Mouse (Mus musculus) heart, embryonic 13.5 days (tissue): ENCODE results near the gene Ces3b. TPM values are rescaled to one million over a fixed set of nuclear protein-coding genes. Genes with fewer than 3 reads are reported as not detected.
"Not testable (repeated sequence)": the region's sequence is repeated elsewhere in the genome, so short reads cannot be mapped to it uniquely, and the experiment has no call there.

Experiments used
- ATAC-seq: fragments of 200-750 bp; cut with Nextera tagmentation; 2 replicates; pipeline ENCODE4 v1.8.0; 2017; ENCODE audit warnings: moderate TSS enrichment; ENCODE audit not compliant: insufficient number of reproducible peaks, low FRiP score, low TSS enrichment; ENCODE audit errors: extremely low read depth
- H3K27ac ChIP-seq: fragments of 300-500 bp; sonication (generic); replicated peaks from 2 replicates; pipeline ENCODE4 v1.5.1; 2015; ENCODE audit warnings: moderate library complexity, mild to moderate bottlenecking, inconsistent platforms
- H3K27me3 ChIP-seq: fragments of 300-500 bp; sonication (generic); replicated peaks from 2 replicates; pipeline ENCODE4 v1.6.1; 2015; ENCODE audit warnings: mild to moderate bottlenecking, inconsistent platforms
- H3K36me3 ChIP-seq: fragments of 300-500 bp; sonication (generic); 2 replicates; pipeline ENCODE4 v1.6.1; 2015; ENCODE audit warnings: mild to moderate bottlenecking, inconsistent platforms
- H3K4me1 ChIP-seq: fragments of 300-500 bp; sonication (generic); 2 replicates; pipeline ENCODE4 v1.6.1; 2015; ENCODE audit warnings: inconsistent platforms
- H3K4me2 ChIP-seq: fragments of 300-500 bp; sonication (generic); 2 replicates; pipeline ENCODE4 v1.6.1; 2015; ENCODE audit warnings: inconsistent platforms, mild to moderate bottlenecking, moderate library complexity
- H3K4me3 ChIP-seq: fragments of 300-500 bp; sonication (generic); 2 replicates; pipeline ENCODE4 v1.5.1; 2015; ENCODE audit warnings: moderate library complexity, mild to moderate bottlenecking, inconsistent platforms
- H3K9ac ChIP-seq: fragments of 300-500 bp; sonication (generic); 2 replicates; pipeline ENCODE4 v1.6.1; 2015; ENCODE audit warnings: inconsistent platforms, mild to moderate bottlenecking, moderate library complexity
- H3K9me3 ChIP-seq: fragments of 300-500 bp; sonication (generic); 2 replicates; pipeline ENCODE4 v1.6.1; 2016; ENCODE audit warnings: inconsistent platforms
- WGBS: fragments of 180-500 bp; shearing (Covaris S2); methylation state at CpG from one replicate; pipeline ENCODE4 v1.1.7; 2015; ENCODE audit warnings: mixed read lengths; 5-methylcytosine and 5-hydroxymethylcytosine counted together
- polyA plus RNA-seq: library from polyadenylated mRNA; unstranded; fragments of >200 nt; fragmentation: Nextera tagmentation; extraction: Ambion mirVana; gene quantifications from 2 replicates; pipeline ENCODE4 v1.2.1, GENCODE M21; 2015

Ces3b gene
- polyA plus RNA-seq, 1 experiment from 2014 or later = not detected

DNA sequence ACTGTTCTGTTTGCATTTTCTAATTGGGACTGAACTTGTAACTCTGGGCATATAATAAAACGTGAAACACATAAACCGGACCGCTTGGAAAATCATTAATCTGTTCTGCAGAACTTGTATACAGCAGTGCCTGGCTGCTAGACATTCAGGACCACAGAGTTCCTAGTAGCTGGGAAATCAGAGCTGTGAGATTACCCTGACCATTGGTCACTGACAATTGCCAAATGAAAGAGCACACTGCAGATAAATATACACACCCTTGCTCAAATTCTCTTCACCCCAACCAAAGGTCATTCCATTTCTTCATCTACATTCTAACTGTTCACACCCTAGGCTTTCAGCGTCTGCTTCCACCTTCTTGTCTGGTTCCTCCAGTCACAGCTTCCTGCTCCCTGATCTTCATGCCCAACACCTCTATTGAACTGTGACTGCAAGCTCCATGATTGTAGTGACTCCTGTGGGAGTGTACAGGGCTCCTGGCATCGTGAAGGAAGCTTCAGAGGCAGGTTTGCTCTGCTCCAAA is 2.7 kb upstream of the Ces3b start:
- H3K27ac ChIP-seq = no peak overlapping the region
- ATAC-seq = no peak
- no peak overlapping the region for H3K9ac ChIP-seq
- H3K4me3 ChIP-seq = no peak overlapping the region
- no peaks in the 10 kb centered on the region for H3K27me3 ChIP-seq
- H3K4me2 ChIP-seq = no peak overlapping the region
- peaks cover 9% of the 10 kb centered on the region for H3K4me1 ChIP-seq
- no peaks in the 10 kb centered on the region for H3K36me3 ChIP-seq
- WGBS = 59% methylated on average over 5 of the region's 5 CpGs
- H3K9me3 ChIP-seq = 0 out of 2 replicates have a peak, but pooled peaks cover 4% of the 10 kb centered on the region

GRCm38 (mm10) chr8:105088166-105088565 is 4.6 kb downstream of the Ces3b start:
- H3K27me3 ChIP-seq, H3K4me3 ChIP-seq, H3K27ac ChIP-seq, H3K9ac ChIP-seq, H3K36me3 ChIP-seq, ATAC-seq, H3K4me1 ChIP-seq, H3K4me2 ChIP-seq, H3K9me3 ChIP-seq: not testable (repeated sequence)
- WGBS = 77% methylated on average over 5 of the region's 5 CpGs

DNA sequence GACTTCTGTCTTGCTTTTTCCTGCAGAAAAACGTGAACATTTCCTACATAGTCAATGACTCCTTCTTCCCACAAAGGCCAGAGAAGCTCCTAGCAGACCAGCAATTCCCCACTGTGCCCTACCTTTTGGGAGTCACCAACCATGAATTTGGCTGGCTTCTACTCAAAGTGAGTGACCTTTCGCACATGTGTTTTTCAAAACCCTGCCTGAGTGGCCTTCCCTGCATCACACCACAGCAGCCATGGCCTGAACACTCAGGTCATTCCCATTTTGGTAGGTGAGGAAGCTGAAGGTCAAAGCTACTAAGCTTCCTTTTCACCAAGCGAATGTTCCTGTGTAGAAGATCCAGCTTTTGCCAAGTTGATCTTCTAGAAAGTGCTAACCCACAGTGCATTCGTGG is 5.0 kb downstream of the Ces3b start:
- Histone ChIP-seq H3K9me3 (no peaks in the 10 kb centered on the region), H3K9ac (no peak overlapping the region), H3K4me2 (no peak overlapping the region), H3K4me3 (no peak overlapping the region), H3K27me3 (no peaks in the 10 kb centered on the region), H3K27ac (no peak overlapping the region), H3K36me3 (no peaks in the 10 kb centered on the region), H3K4me1 (peaks cover 2% of the 10 kb centered on the region)
- 63% methylated on average over 4 of the region's 4 CpGs for WGBS
- ATAC-seq = no peak

DNA sequence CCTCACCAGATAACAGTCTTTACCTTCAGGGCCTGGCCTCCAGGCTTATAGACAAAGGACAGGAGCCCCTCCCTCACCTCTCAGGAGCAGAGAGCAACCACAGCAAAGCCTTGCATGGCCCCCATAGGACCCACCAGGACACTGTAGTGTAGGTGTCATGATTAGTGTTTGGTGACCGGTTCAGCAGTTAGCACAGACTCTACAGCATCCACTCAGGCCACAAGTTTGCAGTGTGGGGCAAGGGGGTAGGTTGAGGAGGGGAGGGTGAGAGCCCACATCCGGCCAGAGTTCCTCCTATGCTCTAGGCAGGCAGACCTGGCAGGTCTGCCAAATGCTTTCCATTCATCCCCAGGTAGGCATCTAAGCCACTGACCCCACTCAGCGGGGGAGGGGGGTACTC is 10.4 kb downstream of the Ces3b start:
- H3K4me3 ChIP-seq = no peak overlapping the region
- H3K9ac ChIP-seq = no peak overlapping the region
- H3K27ac ChIP-seq = no peak overlapping the region
- H3K4me2 ChIP-seq = no peak overlapping the region
- H3K4me1 ChIP-seq = 0 out of 2 replicates have a peak, but pooled peaks cover 3% of the 10 kb centered on the region
- H3K36me3 ChIP-seq = no peaks in the 10 kb centered on the region
- no peak for ATAC-seq
- no peaks in the 10 kb centered on the region for H3K9me3 ChIP-seq
- 82% methylated on average over 3 of the region's 3 CpGs for WGBS
- H3K27me3 ChIP-seq = no peaks in the 10 kb centered on the region

- ATAC-seq, H3K36me3 ChIP-seq, H3K9me3 ChIP-seq, H3K9ac ChIP-seq, H3K27ac ChIP-seq, H3K4me3 ChIP-seq, H3K27me3 ChIP-seq, H3K4me1 ChIP-seq, H3K4me2 ChIP-seq: not testable (repeated sequence)
- WGBS = 70% methylated on average over 4 of the region's 4 CpGs
Measured at GRCm38 (mm10) chr8:105102101-105102785, 18.7 kb downstream of the Ces3b start.

GRCm38 (mm10) chr8:105103701-105104100 is 20.1 kb downstream of the Ces3b start:
- H3K27ac ChIP-seq, H3K4me2 ChIP-seq, H3K9ac ChIP-seq, ATAC-seq, H3K36me3 ChIP-seq, H3K4me1 ChIP-seq, H3K9me3 ChIP-seq, H3K27me3 ChIP-seq, H3K4me3 ChIP-seq: not testable (repeated sequence)
- WGBS = 70% methylated on average over 5 of the region's 5 CpGs

DNA sequence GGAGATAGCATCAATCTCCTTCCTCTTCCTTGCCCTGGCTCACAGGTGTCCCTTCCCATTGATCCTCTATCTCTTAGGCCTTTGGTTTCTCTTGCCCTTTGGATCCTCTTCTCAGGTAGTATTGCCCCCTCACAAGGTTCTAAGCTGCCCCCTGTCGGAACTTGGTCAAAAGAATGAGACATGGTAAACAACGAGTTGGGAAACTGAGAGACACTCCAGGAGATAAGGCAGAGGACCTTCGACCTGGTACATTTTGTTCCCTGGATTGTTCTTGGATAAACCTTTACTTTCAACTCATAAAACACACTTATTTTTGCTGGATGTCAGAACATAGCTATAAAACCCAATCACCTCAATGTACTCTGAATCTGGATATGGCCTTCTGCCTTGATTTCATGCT is 20.7 kb downstream of the Ces3b start:
- Histone ChIP-seq H3K27me3 (no peaks in the 10 kb centered on the region), H3K4me3 (no peak overlapping the region), H3K4me1 (no peaks in the 10 kb centered on the region), H3K9ac (no peak overlapping the region), H3K36me3 (no peaks in the 10 kb centered on the region), H3K27ac (no peak overlapping the region), H3K4me2 (no peak overlapping the region), H3K9me3 (peaks cover 6% of the 10 kb centered on the region; the same call in 1 of the 2 replicates)
- no peak for ATAC-seq
- WGBS = 69% methylated on average over 3 of the region's 3 CpGs

DNA sequence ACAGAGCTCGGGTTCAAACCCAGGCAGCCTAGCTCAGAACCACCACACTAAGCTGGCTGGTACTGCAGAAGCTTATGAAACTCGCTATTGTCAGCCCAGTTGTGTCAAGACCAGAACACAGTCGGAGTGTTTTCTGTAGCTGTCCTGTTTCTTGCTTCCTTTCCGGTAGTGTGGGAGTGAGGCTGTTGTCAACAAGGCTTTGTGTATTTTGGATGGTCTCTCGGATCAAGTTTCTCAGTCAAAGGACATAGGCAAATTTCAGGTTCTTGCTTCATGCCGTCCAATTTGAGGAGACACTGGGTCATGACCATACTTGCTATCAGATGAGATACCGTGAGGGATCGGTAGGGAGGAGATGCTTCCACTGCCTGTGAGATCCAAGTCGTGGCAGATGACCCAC is 46.3 kb downstream of the Ces3b start:
- Histone ChIP-seq H3K4me2 (no peak overlapping the region), H3K9ac (no peak overlapping the region), H3K27ac (no peak overlapping the region), H3K36me3 (no peaks in the 10 kb centered on the region), H3K4me3 (no peak overlapping the region), H3K27me3 (no peaks in the 10 kb centered on the region), H3K9me3 (0 out of 2 replicates have a peak, but pooled peaks cover 2% of the 10 kb centered on the region), H3K4me1 (no peaks in the 10 kb centered on the region)
- 71% methylated on average over 9 of the region's 9 CpGs for WGBS
- no peak for ATAC-seq

GRCm38 (mm10) chr8:105131509-105131908 is 48.0 kb downstream of the Ces3b start, which contains the start of gene Ces4a:
Gene Ces4a (plus strand): TSS chr8:105131800.
- H3K4me3 ChIP-seq = no peak within 1 kb of the TSS
- no peaks in the 10 kb centered on the region for H3K4me1 ChIP-seq
- H3K9ac ChIP-seq = no peak within 1 kb of the TSS
- no peak for ATAC-seq
- H3K27ac ChIP-seq = no peak within 1 kb of the TSS
- no peaks in the 10 kb centered on the region for H3K27me3 ChIP-seq
- H3K4me2 ChIP-seq = no peak within 1 kb of the TSS
- H3K36me3 ChIP-seq = no peaks in the 10 kb centered on the region
- 74% methylated on average over 5 of the region's 5 CpGs for WGBS
- no peaks in the 10 kb centered on the region for H3K9me3 ChIP-seq

DNA sequence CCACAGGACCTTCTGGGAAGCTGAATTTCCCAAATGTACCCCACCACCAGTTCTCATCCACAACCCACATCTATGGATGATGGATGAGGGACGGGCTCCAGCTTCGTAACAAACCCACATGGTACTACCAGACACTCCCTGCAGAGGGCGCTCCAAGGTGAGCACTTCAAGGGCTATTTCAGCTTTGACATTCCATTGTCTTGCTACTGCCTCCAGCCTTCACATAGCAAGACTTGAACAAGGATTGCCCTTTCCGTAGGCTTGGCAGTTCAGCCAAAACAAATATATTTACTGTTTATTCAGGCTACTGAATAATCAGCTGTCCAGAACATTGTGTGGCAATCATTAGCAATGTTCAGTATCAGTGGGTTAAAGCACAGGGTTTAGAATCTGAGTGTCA is 54.9 kb downstream of the Ces3b start:
- Histone ChIP-seq H3K4me1 (peaks cover 6% of the 10 kb centered on the region), H3K4me2 (no peak overlapping the region), H3K9me3 (no peaks in the 10 kb centered on the region), H3K27me3 (peaks cover 15% of the 10 kb centered on the region; the same call in 1 of the 2 replicates), H3K27ac (no peak overlapping the region), H3K36me3 (no peaks in the 10 kb centered on the region), H3K9ac (no peak overlapping the region), H3K4me3 (no peak overlapping the region)
- no peak for ATAC-seq
- 24% methylated on average over 4 of the region's 4 CpGs for WGBS

GRCm38 (mm10) chr8:105142395-105142794 is 58.8 kb downstream of the Ces3b start:
- ATAC-seq = no peak
- no peaks in the 10 kb centered on the region for H3K36me3 ChIP-seq
- 0 out of 2 replicates have a peak overlapping the region, but pooled peaks have one; percentile 6 for H3K9ac ChIP-seq
- peaks cover 6% of the 10 kb centered on the region for H3K4me1 ChIP-seq
- no peaks in the 10 kb centered on the region for H3K9me3 ChIP-seq
- H3K4me2 ChIP-seq = peak overlapping the region; percentile 48
- H3K27ac ChIP-seq = no peak overlapping the region
- H3K4me3 ChIP-seq = no peak overlapping the region; the same call in 1 of the 2 replicates
- 23% methylated on average over 19 of the region's 19 CpGs for WGBS
- peaks cover 20% of the 10 kb centered on the region for H3K27me3 ChIP-seq
